Mouse (Mus musculus) adrenal gland, postnatal 10 days (tissue): ENCODE measurements around the gene Rab27a. TPM values are rescaled to one million over a fixed set of nuclear protein-coding genes. Genes with fewer than 3 reads are reported as not detected.

Source experiments
- DNase-seq: peaks from one replicate; pipeline ENCODE4 v3.0.0; 2021; ENCODE audit warnings: mixed read lengths
- long read RNA-seq, 2 experiments: library from polyadenylated mRNA; stranded (forward); transcript quantifications; one replicate each; pipeline ENCODE4 v2.0.0; 2021
- total RNA-seq, 2 experiments: library from RNA; stranded (reverse); gene quantifications; 2 replicates each; pipeline ENCODE4 v1.2.3; 2021

The Rab27a gene
- total RNA-seq, result 10 to 100 TPM; 21.9 to 27.0 TPM
- long read RNA-seq, experiment 1, transcript Rab27a-202 (1 exons, 1,583 nt), result minor isoform, 6 of 19 reads
- long read RNA-seq, experiment 1, transcript Rab27a-201 (6 exons, 2,979 nt), result major isoform, 9 of 19 reads
- long read RNA-seq, experiment 1, partial matches to known transcripts, result 0 of 19 reads
- long read RNA-seq, experiment 1, other reads (novel, unspliced or antisense), result 4 of 19 reads
- long read RNA-seq, experiment 2, transcript Rab27a-201 (6 exons, 2,979 nt), result major isoform, 14 of 20 reads
- long read RNA-seq, experiment 2, partial matches to known transcripts, result 0 of 20 reads
- long read RNA-seq, experiment 2, other reads (novel, unspliced or antisense), result 4 of 20 reads

- peak; percentile 93 for DNase-seq
Observed at GRCm38 (mm10) chr9:73044146-73045079, at the start of gene Rab27a. TSS of gene Rab27a (plus strand) at chr9:73044854.

- DNase-seq, result no peak
Observed at GRCm38 (mm10) chr9:72996167-72996566, 48.5 kb upstream of the Rab27a start.

GRCm38 (mm10) chr9:72996806-72997205 is 47.8 kb upstream of the Rab27a start:
- no peak for DNase-seq

- no peak for DNase-seq
Observed at GRCm38 (mm10) chr9:73000487-73000886, 44.2 kb upstream of the Rab27a start.

- no peak for DNase-seq
Observed at GRCm38 (mm10) chr9:73001314-73002011, 43.2 kb upstream of the Rab27a start.

GRCm38 (mm10) chr9:73002177-73002576 is 42.5 kb upstream of the Rab27a start:
- peak; percentile 50 for DNase-seq

- no peak for DNase-seq
Observed at GRCm38 (mm10) chr9:73004076-73004475, 40.6 kb upstream of the Rab27a start.

- no peak for DNase-seq
Observed at GRCm38 (mm10) chr9:73005106-73005505, 39.5 kb upstream of the Rab27a start.

GRCm38 (mm10) chr9:73006175-73006574 is 38.5 kb upstream of the Rab27a start:
- no peak for DNase-seq

- DNase-seq, result no peak
Observed at GRCm38 (mm10) chr9:73008384-73008783, 36.3 kb upstream of the Rab27a start.

GRCm38 (mm10) chr9:73012629-73013028 is 32.0 kb upstream of the Rab27a start:
- DNase-seq, result no peak

GRCm38 (mm10) chr9:73014724-73015123 is 29.9 kb upstream of the Rab27a start:
- DNase-seq, result no peak

GRCm38 (mm10) chr9:73019841-73020240 is 24.8 kb upstream of the Rab27a start:
- peak; percentile 39 for DNase-seq

- peak; percentile 35 for DNase-seq
Observed at GRCm38 (mm10) chr9:73020566-73021097, 24.0 kb upstream of the Rab27a start.

- no peak for DNase-seq
Observed at GRCm38 (mm10) chr9:73025818-73026636, 18.6 kb upstream of the Rab27a start.

- no peak for DNase-seq
Observed at GRCm38 (mm10) chr9:73030443-73030842, 14.2 kb upstream of the Rab27a start.

GRCm38 (mm10) chr9:73031421-73031820 is 13.2 kb upstream of the Rab27a start:
- no peak for DNase-seq

GRCm38 (mm10) chr9:73033406-73033805 is 11.2 kb upstream of the Rab27a start:
- no peak for DNase-seq

GRCm38 (mm10) chr9:73039222-73039945 is 5.3 kb upstream of the Rab27a start:
- peak; percentile 96 for DNase-seq

GRCm38 (mm10) chr9:73040080-73040479 is 4.6 kb upstream of the Rab27a start, which contains the start of gene Pigb:
TSS of gene Pigb (minus strand) at chr9:73040378.
- no peak for DNase-seq

GRCm38 (mm10) chr9:73045204-73045603 is 550 bp downstream of the Rab27a start:
- DNase-seq, result no peak
